Mouse (Mus musculus): ENCODE measurements around the gene Mbl1. TPM values are rescaled to one million over a fixed set of nuclear protein-coding genes. Genes with fewer than 3 reads are reported as not detected.

The Mbl1 gene
- polyA plus RNA-seq (2014; fragmentation: Illumina TruSeq; extraction: RNeasy Lipid Tissue Mini Kit (QIAGEN cat#74804); ENCODE audit: low read depth, low replicate concordance): not detected

DNA sequence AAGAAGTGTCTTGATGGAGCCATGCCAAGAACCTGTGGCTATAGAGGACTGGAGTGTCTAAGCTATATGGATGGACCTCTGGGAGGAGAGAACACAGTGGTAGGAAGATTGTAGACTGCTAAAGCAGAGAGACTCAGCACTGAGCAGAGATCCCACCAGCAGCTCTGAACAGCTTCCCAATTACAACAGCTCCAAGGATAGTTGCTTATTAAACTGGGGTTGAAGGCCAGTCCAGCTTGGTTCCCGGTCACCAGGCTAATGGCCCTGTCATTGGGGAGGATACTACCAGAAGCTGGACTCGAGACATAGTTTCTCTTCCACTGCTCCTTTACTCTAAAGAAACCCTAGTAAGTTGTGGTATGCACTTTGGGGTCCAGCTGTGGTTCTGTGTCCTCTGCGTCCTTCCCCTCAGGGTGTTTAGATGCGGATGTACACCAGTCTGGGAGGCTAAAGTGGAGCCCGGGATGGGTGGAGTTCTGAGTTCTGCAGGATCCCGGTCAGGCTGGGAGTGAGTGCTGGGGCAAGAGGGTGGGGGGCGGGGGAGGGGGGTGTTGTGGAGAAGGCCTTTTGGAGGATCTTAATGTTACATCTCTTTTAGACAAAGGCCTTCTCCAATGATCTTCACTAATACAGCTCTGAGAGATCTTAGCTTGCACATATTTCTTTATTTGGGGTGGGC lies at the start of gene Mbl1:
TSS of gene Mbl1 (plus strand) at position 239 of the 679 bp plus-strand sequence.

DNA sequence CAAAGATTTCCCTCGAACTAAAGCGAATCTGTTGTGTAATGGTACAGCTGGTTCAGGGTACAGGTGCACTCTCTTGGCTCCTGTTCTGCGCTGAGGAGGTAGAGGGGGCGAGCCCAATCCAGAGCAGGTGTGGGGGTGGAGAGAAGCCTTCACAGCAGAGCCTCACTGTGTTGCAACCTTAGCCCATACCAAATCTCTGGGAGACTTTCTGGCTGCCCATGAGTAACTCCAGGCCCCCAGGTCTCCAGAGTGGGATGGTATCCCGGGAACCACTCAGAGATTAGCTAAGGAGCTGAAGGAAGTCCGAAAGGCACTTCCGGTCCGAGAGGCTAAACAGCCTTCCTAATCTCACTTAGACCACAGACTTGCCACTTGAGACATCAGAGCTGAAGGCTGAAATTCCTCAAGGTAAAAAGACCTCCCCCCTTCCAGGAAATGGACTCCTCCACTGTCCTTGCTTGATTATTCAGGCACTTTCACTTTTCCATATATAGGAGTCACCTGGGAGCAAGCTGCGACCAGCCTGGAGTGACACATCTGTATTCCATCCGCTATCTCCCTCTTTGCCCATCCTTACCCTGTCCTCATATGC lies 46.3 kb upstream of the Mbl1 start, which contains the start of gene Mat1a:
TSS of gene Mat1a (plus strand) at position 183 of the 592 bp plus-strand sequence.

DNA sequence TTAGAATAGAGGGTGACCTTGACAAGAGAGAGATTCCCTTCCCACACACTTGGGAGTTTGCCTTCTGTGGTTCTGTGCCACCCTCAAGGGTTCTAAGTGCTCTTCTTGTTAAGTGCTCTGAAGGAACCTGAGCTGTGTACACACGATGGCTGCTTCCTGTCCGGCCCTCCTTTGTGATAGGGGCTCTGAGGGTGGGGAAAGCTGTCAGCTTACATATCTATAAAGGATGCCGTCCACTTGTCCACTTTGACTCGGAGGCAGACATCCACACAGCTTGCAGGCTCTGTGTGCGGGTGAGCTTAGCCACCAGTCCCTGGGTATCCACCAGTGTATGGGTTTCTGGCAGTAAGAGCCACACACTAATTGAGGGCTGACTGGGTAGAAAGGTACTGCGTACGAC lies 19.7 kb upstream of the Mbl1 start, which contains the start of gene Sftpa1:
TSS of gene Sftpa1 (plus strand) at position 243 of the 400 bp plus-strand sequence.

DNA sequence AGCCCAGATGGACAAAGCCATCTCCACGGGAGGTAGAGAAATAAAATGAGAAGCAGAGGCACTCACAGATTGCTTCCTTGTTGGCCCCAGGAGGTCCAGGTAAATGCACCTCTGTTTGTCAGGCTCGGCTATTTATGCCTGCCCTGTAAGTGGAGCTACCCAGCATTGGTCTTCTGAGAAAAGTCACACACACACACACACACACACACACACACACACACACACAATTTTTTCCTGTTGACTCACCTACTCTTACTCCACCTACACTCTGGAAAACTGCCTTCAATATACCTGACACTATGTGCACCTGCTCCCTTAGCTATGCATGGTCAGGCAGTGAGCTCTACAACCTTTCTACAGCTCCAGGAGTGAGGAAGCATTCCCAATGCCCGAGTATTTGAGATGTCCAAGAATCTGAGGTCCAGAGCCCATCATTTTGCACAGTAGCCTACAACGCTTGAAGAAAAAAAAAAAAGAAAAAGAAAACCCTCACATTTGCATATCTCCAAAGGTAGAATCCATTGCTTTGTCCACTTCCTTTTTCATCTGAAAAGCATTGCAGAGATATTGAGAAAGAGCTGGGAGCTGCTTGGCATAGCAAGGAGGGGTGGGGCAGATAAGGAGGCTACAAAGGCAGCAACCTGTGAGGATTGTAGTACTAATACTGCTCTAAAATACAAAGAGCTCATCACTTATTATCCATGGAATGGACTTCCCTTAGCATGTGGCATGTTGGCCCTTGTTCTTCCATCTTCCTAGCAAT lies 34.0 kb downstream of the Mbl1 start, which contains the start of gene Sftpd:
TSS of gene Sftpd (minus strand) at position 91 of the 763 bp plus-strand sequence.

Other genes with a start within 250 kb of the Mbl1 start
- gene Tspan14, start 184.7 kb upstream of the Mbl1 start, polyA plus RNA-seq (2014; fragmentation: Illumina TruSeq; extraction: RNeasy Lipid Tissue Mini Kit (QIAGEN cat#74804); ENCODE audit: low read depth, low replicate concordance): 11.8 TPM
- gene Fam213a, start 137.7 kb upstream of the Mbl1 start, polyA plus RNA-seq (2014; fragmentation: Illumina TruSeq; extraction: RNeasy Lipid Tissue Mini Kit (QIAGEN cat#74804); ENCODE audit: low read depth, low replicate concordance): 29.1 TPM
- not detected for gene Dydc2, start 82.2 kb upstream of the Mbl1 start, polyA plus RNA-seq (2014; fragmentation: Illumina TruSeq; extraction: RNeasy Lipid Tissue Mini Kit (QIAGEN cat#74804); ENCODE audit: low read depth, low replicate concordance)
- gene Dydc1, start 78.5 kb upstream of the Mbl1 start, polyA plus RNA-seq (2014; fragmentation: Illumina TruSeq; extraction: RNeasy Lipid Tissue Mini Kit (QIAGEN cat#74804); ENCODE audit: low read depth, low replicate concordance): not detected
- gene Mat1a, start 46.4 kb upstream of the Mbl1 start, polyA plus RNA-seq (2014; fragmentation: Illumina TruSeq; extraction: RNeasy Lipid Tissue Mini Kit (QIAGEN cat#74804); ENCODE audit: low read depth, low replicate concordance): not detected
- not detected for gene Sftpa1, start 19.7 kb upstream of the Mbl1 start, polyA plus RNA-seq (2014; fragmentation: Illumina TruSeq; extraction: RNeasy Lipid Tissue Mini Kit (QIAGEN cat#74804); ENCODE audit: low read depth, low replicate concordance)
- not detected for gene Sftpd, start 33.7 kb downstream of the Mbl1 start, polyA plus RNA-seq (2014; fragmentation: Illumina TruSeq; extraction: RNeasy Lipid Tissue Mini Kit (QIAGEN cat#74804); ENCODE audit: low read depth, low replicate concordance)
- gene Gm2832, start 127.3 kb downstream of the Mbl1 start, polyA plus RNA-seq (2014; fragmentation: Illumina TruSeq; extraction: RNeasy Lipid Tissue Mini Kit (QIAGEN cat#74804); ENCODE audit: low read depth, low replicate concordance): not detected
- gene Gm5798, start 197.2 kb downstream of the Mbl1 start, polyA plus RNA-seq (2014; fragmentation: Illumina TruSeq; extraction: RNeasy Lipid Tissue Mini Kit (QIAGEN cat#74804); ENCODE audit: low read depth, low replicate concordance): not detected
- not detected for gene Gm7945, start 234.9 kb downstream of the Mbl1 start, polyA plus RNA-seq (2014; fragmentation: Illumina TruSeq; extraction: RNeasy Lipid Tissue Mini Kit (QIAGEN cat#74804); ENCODE audit: low read depth, low replicate concordance)